Mouse (Mus musculus) right cerebral cortex, postnatal 4 days (tissue): Measurements from ENCODE around the gene Tle3.

Source experiments
- DNase-seq: peaks from one replicate; pipeline ENCODE4 v3.0.0-alpha.2; 2022

The Tle3 gene

DNA sequence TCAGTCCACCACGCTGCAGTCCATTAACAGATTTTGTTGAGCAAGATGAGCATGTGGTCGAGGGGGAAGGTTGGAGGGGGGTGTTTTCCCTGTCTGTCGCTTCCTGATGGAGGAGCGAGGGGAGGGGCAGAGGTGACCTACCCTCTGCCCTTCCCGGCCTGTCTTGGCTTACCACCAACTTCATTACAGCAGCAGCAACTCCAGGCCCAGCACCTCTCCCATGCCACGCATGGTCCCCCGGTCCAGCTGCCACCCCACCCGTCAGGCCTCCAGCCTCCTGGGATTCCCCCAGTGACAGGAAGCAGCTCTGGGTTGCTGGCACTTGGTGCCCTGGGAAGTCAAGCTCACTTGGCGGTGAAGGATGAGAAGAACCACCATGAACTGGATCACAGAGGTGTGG, 29.5 kb downstream of the Tle3 start:
- no peak for DNase-seq

- no peak for DNase-seq
Measured at GRCm38 (mm10) chr9:61402268-61402667, 30.1 kb downstream of the Tle3 start.

DNA sequence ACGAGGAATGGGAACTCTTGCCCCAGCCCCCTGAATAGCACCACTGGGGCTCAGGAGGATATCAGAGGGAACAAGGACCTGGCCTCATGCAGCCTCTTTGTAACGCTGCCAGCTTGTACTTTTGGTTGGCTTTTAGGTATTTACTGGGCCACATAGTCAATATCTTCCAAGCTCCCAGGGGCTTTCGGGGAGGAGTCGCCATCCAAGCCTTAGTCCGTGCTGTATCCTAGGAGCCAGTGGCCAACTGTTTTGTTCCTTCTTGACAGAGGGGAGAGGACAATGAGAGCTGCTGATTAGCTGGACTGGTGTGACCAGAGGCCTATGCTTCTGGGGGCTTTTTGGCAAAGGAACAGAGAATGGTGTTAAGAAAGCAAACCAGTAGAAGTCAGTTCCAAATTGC, 30.6 kb downstream of the Tle3 start:
- DNase-seq, result no peak

DNA sequence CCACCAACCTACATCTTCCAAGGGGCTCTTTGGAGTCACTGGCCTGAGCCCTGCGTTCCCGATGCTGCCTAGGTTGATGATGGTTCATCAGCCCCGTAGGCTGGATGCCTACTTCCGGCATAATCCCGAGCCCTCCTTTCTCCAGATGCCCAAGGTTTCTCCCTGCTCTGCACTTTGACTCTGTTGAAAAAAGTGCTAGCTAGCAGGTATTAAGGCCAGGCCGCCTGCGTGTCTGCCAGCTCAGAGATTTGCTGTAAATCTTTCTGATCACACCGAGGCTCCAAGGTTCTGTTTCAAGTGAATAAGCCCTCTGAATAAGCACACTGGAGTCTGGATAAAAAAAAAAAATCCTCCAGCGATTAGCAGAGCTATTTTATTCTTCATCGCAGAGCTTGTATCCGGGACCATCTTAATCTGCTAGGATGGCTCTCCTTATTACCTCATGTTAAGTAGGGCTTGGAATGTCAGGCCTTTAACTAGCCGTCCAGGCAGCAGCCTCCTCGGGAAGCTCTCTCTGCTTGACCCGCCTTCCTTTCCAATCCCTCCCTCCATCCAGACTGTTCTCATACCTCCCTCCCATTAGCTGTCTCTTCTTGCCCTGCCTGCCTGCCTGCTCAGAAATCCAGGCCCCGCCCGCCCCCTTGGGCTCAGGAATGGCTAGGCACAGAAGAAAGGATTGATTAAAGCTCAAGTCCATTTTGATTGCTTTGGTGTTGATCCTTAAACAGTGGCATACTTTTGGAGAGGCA, 31.9 kb downstream of the Tle3 start:
- DNase-seq, result no peak

GRCm38 (mm10) chr9:61404615-61404980, 32.4 kb downstream of the Tle3 start:
- DNase-seq, result no peak

- peak; percentile 71 for DNase-seq
Measured at GRCm38 (mm10) chr9:61404998-61405621, 32.9 kb downstream of the Tle3 start.

GRCm38 (mm10) chr9:61406343-61406742, 34.2 kb downstream of the Tle3 start:
- no peak for DNase-seq

DNA sequence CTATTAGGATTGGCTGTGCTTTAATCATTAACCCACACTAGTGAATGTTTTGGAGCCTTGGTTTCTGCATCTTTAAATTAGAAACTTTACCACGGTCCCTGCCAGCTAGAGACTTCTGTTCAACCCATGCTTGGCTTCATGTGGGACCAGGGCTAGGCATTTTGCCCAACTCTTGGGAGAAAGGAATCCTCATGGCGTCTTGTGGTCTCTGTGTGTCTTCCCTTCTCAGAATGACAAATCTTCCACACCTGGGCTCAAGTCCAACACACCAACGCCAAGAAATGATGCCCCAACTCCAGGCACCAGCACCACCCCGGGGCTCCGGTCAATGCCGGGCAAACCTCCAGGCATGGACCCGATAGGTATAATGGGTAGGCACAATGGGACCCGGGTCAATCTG, 36.9 kb downstream of the Tle3 start:
- DNase-seq, result peak; percentile 42

- no peak for DNase-seq
Measured at GRCm38 (mm10) chr9:61413665-61414456, 41.7 kb downstream of the Tle3 start.

DNA sequence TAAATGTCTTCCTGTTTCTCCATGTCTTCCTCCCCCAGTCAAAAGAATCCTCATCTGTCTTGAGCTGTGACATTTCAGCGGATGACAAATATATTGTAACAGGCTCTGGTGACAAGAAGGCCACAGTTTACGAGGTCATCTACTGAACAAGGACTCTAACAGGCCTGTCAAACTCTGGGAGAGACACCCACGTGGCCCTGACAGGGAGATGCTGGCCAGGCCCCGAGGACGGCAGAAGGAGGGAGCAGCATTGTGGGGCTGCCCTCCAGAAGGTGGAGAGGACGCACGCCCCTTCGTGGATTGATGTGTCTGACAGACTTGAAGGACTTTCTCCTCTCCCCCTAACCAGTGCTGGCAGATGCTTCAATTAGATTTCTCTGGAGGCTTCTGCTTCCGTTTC, 44.4 kb downstream of the Tle3 start:
- no peak for DNase-seq

GRCm38 (mm10) chr9:61421626-61422025, 49.5 kb downstream of the Tle3 start:
- no peak for DNase-seq

- DNase-seq, result no peak
Measured at GRCm38 (mm10) chr9:61424245-61424644, 52.1 kb downstream of the Tle3 start.

- DNase-seq, result no peak
Measured at GRCm38 (mm10) chr9:61426493-61426892, 54.3 kb downstream of the Tle3 start.

GRCm38 (mm10) chr9:61427051-61427450, 54.9 kb downstream of the Tle3 start:
- DNase-seq, result no peak

- DNase-seq, result no peak
Measured at GRCm38 (mm10) chr9:61427901-61428300, 55.7 kb downstream of the Tle3 start.

DNA sequence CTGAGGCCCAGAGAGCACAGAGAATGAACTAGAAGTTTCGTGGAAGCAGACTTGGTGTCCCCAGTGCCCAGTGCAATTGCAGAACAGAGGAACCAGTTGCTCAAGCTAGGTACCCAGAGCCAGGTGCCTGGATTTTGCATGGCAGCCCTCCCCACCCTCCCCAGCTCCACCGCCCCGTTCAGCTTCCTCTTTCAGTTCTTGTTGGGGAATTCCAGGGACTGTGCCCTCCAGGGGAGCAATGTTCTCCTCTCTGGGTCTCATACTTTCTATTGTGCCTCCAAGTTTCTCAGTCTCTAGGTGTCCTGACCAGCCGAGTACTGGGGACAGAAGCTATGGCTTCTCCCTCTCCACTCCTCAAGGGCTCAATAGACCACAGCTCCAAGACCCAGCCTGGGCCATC, 59.7 kb downstream of the Tle3 start:
- DNase-seq, result no peak

- no peak for DNase-seq
Measured at GRCm38 (mm10) chr9:61433206-61433605, 61.0 kb downstream of the Tle3 start.

GRCm38 (mm10) chr9:61434062-61434461, 61.9 kb downstream of the Tle3 start:
- no peak for DNase-seq

- DNase-seq, result no peak
Measured at GRCm38 (mm10) chr9:61435191-61435989, 63.2 kb downstream of the Tle3 start.

DNA sequence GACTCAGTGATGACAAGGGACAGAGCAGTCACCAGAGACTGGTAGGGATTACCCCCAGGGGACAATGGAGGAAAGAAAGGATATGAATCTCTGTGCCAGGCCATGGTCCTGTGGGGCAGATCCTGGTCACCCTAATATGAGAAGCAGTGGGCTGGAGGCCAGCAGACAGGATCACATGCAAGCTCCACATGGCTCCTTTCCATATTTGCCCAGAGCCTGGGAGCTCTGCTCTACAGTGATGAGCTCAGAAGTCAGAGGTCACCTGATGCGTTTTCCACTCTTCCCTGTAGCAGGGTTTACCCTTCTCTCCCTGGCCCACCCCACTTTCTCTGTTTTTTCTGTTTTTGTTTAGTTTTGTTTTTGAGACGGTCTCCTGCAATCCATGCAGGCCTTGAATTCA, 63.9 kb downstream of the Tle3 start:
- DNase-seq, result no peak

DNA sequence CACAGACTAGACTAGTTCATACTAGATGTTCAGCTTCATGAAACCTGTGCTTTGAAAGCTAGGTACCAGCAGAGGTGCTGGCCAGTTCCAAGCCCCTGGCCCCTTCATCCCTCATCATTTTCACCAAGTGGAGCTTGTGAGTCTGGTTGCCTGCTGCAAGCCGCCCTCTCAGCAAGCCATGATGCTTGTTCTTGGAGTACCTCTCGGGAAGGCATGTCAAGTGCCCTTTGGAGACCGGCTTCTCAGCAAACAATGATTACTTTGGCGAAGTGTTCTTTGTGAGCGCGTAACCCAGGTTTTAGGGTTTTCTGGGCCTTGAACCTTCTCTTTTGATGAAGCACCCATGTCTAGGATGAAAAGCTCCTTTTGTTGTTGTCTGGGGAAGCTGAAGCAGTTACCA, 64.6 kb downstream of the Tle3 start:
- no peak for DNase-seq

DNA sequence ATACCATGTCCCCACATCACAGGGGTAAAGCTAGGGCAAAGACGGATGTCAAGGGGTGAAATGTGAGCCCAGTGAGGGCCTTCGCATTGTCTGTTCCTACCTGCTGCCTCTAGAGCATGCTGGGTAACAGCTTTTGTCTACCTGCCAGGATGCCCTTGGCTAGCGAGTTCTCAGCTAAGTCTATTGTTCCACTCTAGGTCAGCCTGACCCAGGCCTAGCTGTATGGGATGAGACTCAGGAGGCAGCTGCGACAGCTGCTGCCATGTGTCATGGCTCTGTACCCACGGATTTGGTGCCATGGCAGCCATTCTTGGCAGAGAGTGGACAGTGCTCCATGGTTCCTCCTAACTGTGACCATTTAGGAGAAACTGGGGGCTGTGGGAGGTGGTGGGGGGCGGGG, 66.9 kb downstream of the Tle3 start:
- no peak for DNase-seq

DNA sequence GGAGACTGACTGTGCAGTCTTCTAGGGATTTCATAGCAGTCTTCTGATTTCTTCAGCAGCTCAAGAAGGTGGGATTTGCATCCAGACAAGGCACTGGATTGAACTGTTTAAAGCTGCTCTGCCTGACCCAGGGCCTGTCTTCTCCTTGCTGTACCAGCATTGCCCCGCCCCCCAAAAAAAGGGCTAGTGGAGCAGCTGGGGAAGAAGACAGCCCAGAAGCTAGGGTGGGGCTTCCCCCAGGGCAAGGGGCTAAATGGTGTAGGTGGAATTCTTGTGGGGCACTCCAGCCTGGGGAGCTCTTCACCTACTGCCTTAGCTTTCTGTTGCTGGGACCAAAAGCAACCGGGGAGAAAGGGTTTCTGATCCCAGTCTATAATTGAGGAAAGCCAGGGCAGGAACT, 67.8 kb downstream of the Tle3 start:
- no peak for DNase-seq
